Mouse (Mus musculus) liver, postnatal 0 days (tissue): Measurements from ENCODE around the gene Vps53.

Experiments
- CTCF ChIP-seq: sonication (generic); IDR thresholded peaks from 2 replicates; pipeline ENCODE4 v1.5.1; 2016; ENCODE audit warnings: antibody characterized with exemption, low read depth
- EP300 ChIP-seq: IDR thresholded peaks from 2 replicates; pipeline ENCODE4 v1.6.1; 2016; ENCODE audit warnings: antibody characterized with exemption, low read depth, mild to moderate bottlenecking

DNA sequence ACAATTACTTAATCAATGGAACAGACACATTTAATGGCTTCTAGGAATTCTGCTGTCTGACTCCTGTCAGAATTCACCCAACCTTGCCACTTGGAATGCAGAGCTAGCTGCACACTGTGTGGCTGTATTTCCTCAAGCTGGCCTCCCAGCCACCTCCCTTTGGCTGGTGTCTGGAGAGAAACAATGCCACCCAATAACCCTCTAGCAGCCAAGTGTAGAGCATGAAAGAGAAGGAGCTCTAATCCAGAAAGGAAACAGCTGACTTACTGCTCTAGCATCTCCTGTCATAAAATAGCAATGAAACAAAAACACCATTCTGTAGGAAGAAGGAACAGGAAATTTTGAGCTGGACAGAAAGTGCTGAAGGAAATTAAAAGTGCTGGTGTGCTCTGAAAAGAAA, 78.3 kb downstream of the Vps53 start:
- no peak for TF ChIP-seq EP300
- no peak for TF ChIP-seq CTCF
